8 mouse cellular contexts compared by ENCODE assay signal in the genomic region with DNA sequence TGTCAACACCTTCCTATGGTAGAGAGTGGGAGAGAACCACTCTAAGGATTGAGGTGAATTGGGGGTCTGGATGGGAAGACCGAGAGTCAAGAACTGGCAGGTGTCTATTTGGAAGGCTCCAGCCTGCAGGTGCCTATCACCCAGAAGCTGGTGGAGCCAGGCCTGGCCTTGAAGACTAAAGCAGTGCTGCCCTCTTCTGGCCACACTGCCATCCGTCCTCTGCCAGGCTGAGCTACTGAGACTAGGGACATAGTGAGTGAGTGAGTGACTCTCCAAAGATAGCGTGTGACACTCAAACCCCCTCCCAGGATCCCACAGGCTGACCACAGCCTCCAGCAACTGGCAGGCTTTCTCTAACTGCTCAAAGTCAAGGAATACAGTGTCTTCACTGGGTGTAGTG. TPM values are rescaled to one million over a fixed set of nuclear protein-coding genes. Genes with fewer than 3 reads are reported as not detected.
DNase-seq lines count a peak whose midpoint lies in the region; ATAC-seq and TF ChIP-seq lines count a peak whose summit lies in the region.

No protein-coding gene starts in this region.

- H3K4me2 ChIP-seq in forebrain, embryonic 16.5 days (ENCODE audit: low read length), result no peak overlapping the region
- no peak overlapping the region for H3K4me2 ChIP-seq in liver, embryonic 14.5 days (ENCODE audit: low read depth)
- no peak overlapping the region for H3K4me2 ChIP-seq in neural tube, embryonic 15.5 days

- H3K9ac ChIP-seq in forebrain, embryonic 16.5 days (replicated peaks; ENCODE audit: low read depth, low read length), result no peak overlapping the region
- H3K9ac ChIP-seq in liver, embryonic 14.5 days (replicated peaks), result no peak overlapping the region
- no peak overlapping the region for H3K9ac ChIP-seq in neural tube, embryonic 15.5 days (replicated peaks)

- H3K9me3 ChIP-seq in forebrain, embryonic 16.5 days (ENCODE audit: control insufficient read depth, low read length), result no peaks in the 10 kb centered on the region
- H3K9me3 ChIP-seq in liver, embryonic 14.5 days (ENCODE audit: control insufficient read depth, low read length), result no peaks in the 10 kb centered on the region
- H3K9me3 ChIP-seq in neural tube, embryonic 15.5 days (replicated peaks), result no peaks in the 10 kb centered on the region

- 21% methylated on average over 3 of the region's 3 CpGs for WGBS in forebrain, embryonic 16.5 days
- 23% methylated on average over 3 of the region's 3 CpGs for WGBS in kidney, adult 2 months
- WGBS in liver, embryonic 14.5 days (ENCODE audit: insufficient replicate concordance), result 9% methylated on average over 3 of the region's 3 CpGs
- 14% methylated on average over 3 of the region's 3 CpGs for WGBS in neural tube, embryonic 15.5 days

- peaks cover 16% of the 10 kb centered on the region for H3K4me1 ChIP-seq in forebrain, embryonic 16.5 days (replicated peaks; ENCODE audit: control insufficient read depth, insufficient read depth, low read length)
- H3K4me1 ChIP-seq in kidney, adult 2 months (ENCODE audit: control insufficient read depth, insufficient read depth, low read length), result no peaks in the 10 kb centered on the region
- H3K4me1 ChIP-seq in liver, embryonic 14.5 days (replicated peaks; ENCODE audit: control insufficient read depth in 2 of 2, insufficient read depth in 2 of 2, low read length in 1 of 2), result no peaks in the 10 kb centered on the region; a peak in 1 of 4 replicates
- H3K4me1 ChIP-seq in neural tube, embryonic 15.5 days, result peaks cover 33% of the 10 kb centered on the region

- no peak overlapping the region for H3K4me3 ChIP-seq in forebrain, embryonic 16.5 days (replicated peaks; ENCODE audit: low read length)
- no peak overlapping the region for H3K4me3 ChIP-seq in kidney, adult 2 months (ENCODE audit: insufficient read depth, low read depth, low read length)
- no peak overlapping the region for H3K4me3 ChIP-seq in liver, embryonic 14.5 days (ENCODE audit: insufficient read depth in 1 of 2, low read depth in 2 of 2, low read length in 2 of 2)
- H3K4me3 ChIP-seq in neural tube, embryonic 15.5 days (replicated peaks), result no peak overlapping the region

- peak; percentile 87 for TF ChIP-seq CTCF in kidney, adult 2 months (conservative IDR thresholded peaks at IDR 0.05; ENCODE audit: insufficient read depth, insufficient read length, low read depth, low read length)
- TF ChIP-seq CTCF in liver, embryonic 14.5 days (IDR thresholded peaks at IDR 0.05; ENCODE audit: low read depth), result peak; percentile 81

- DNase-seq in 3134 (ENCODE audit: extremely low read depth, insufficient read length, low spot score) (peak; percentile 47), ES-CJ7 (ENCODE audit: low read depth, low spot score) (peak; percentile 79)
- peak; percentile 44 for DNase-seq in cerebellum, adult 11 months
- DNase-seq in kidney, adult 2 months, result peak; percentile 78
- DNase-seq in liver, embryonic 14.5 days (ENCODE audit: low read depth in 3 of 3, low spot score in 3 of 3), result peak in 1 of 3 experiments; percentile 11
- peak; percentile 22 for DNase-seq in yolk sac, embryonic 10.5 days (ENCODE audit: low spot score)

- no peaks in the 10 kb centered on the region for H3K27me3 ChIP-seq in forebrain, embryonic 16.5 days (replicated peaks; ENCODE audit: control insufficient read depth, insufficient read depth, low read length)
- no peaks in the 10 kb centered on the region for H3K27me3 ChIP-seq in kidney, adult 2 months (replicated peaks; ENCODE audit: control insufficient read depth, insufficient read depth, low read length)
- H3K27me3 ChIP-seq in liver, embryonic 14.5 days (ENCODE audit: control insufficient read depth, insufficient read depth, low read length), result no peaks in the 10 kb centered on the region
- H3K27me3 ChIP-seq in neural tube, embryonic 15.5 days (replicated peaks), result 0 out of 2 replicates have a peak, but pooled peaks cover 3% of the 10 kb centered on the region

- peak; percentile 63 for ATAC-seq in forebrain, embryonic 16.5 days
- ATAC-seq in liver, embryonic 14.5 days (ENCODE audit: insufficient read depth), result no peak
- peak; percentile 43; the same call in 1 of the 2 replicates for ATAC-seq in neural tube, embryonic 15.5 days (ENCODE audit: low FRiP score)

- no peak for TF ChIP-seq POLR2A in kidney, adult 2 months (IDR thresholded peaks at IDR 0.05; ENCODE audit: low read depth, low read length)

- no peaks in the 10 kb centered on the region for H3K36me3 ChIP-seq in forebrain, embryonic 16.5 days (ENCODE audit: control insufficient read depth, insufficient read depth)
- no peaks in the 10 kb centered on the region for H3K36me3 ChIP-seq in kidney, adult 2 months (ENCODE audit: control insufficient read depth, insufficient read depth, low read length)
- no peaks in the 10 kb centered on the region for H3K36me3 ChIP-seq in liver, embryonic 14.5 days (replicated peaks; ENCODE audit: control insufficient read depth, insufficient read depth, low read depth)
- no peaks in the 10 kb centered on the region for H3K36me3 ChIP-seq in neural tube, embryonic 15.5 days

- H3K27ac ChIP-seq in forebrain, embryonic 16.5 days (ENCODE audit: low read length), result no peak overlapping the region
- H3K27ac ChIP-seq in kidney, adult 2 months (ENCODE audit: insufficient read depth, low read depth, low read length), result no peak overlapping the region
- no peak overlapping the region for H3K27ac ChIP-seq in liver, embryonic 14.5 days
- no peak overlapping the region for H3K27ac ChIP-seq in neural tube, embryonic 15.5 days (replicated peaks)

- no peak for TF ChIP-seq EP300 in liver, embryonic 14.5 days (IDR thresholded peaks at IDR 0.05; ENCODE audit: low read depth)

RNA-seq across cellular contexts. Expression of a gene that starts 17.0 kb away (rescaled TPM):
- not detected in 2 replicates for polyA plus RNA-seq in forebrain, embryonic 16.5 days (2015; fragmentation: Nextera tagmentation; extraction: Ambion mirVana)
- polyA plus RNA-seq in kidney, adult 2 months (2012; rRNA removed), result 1.8 and 2.0 TPM in 2 replicates
- polyA plus RNA-seq in liver, embryonic 14.5 days (2012; rRNA removed), result not detected in 2 replicates
- not detected in 2 replicates for polyA plus RNA-seq in liver, embryonic 14.5 days (2014; fragmentation: Nextera tagmentation; extraction: Ambion mirVana)
- polyA plus RNA-seq in neural tube, embryonic 15.5 days (2015; fragmentation: Nextera tagmentation; extraction: Ambion mirVana), result 0.28 and 0.40 TPM in 2 replicates

RNA-seq across cellular contexts. Expression of a gene that starts 17.3 kb away (rescaled TPM):
- polyA plus RNA-seq in forebrain, embryonic 16.5 days (2015; fragmentation: Nextera tagmentation; extraction: Ambion mirVana), result 7.2 and 8.0 TPM in 2 replicates
- 14.5 and 20.5 TPM in 2 replicates for polyA plus RNA-seq in kidney, adult 2 months (2012; rRNA removed)
- 0.16 and 0.19 TPM in 2 replicates for polyA plus RNA-seq in liver, embryonic 14.5 days (2012; rRNA removed)
- 0.08 and 0.32 TPM in 2 replicates for polyA plus RNA-seq in liver, embryonic 14.5 days (2014; fragmentation: Nextera tagmentation; extraction: Ambion mirVana)
- polyA plus RNA-seq in neural tube, embryonic 15.5 days (2015; fragmentation: Nextera tagmentation; extraction: Ambion mirVana), result 10.5 and 13.1 TPM in 2 replicates

RNA-seq across cellular contexts. Expression of a gene that starts 51.3 kb away (rescaled TPM):
- polyA plus RNA-seq in forebrain, embryonic 16.5 days (2015; fragmentation: Nextera tagmentation; extraction: Ambion mirVana), result 39.0 and 45.0 TPM in 2 replicates
- polyA plus RNA-seq in kidney, adult 2 months (2012; rRNA removed), result 0.72 and 1.2 TPM in 2 replicates
- polyA plus RNA-seq in liver, embryonic 14.5 days (2012; rRNA removed), result 0.58 and 0.77 TPM in 2 replicates
- 0.14 and 0.16 TPM in 2 replicates for polyA plus RNA-seq in liver, embryonic 14.5 days (2014; fragmentation: Nextera tagmentation; extraction: Ambion mirVana)
- 67.4 and 72.2 TPM in 2 replicates for polyA plus RNA-seq in neural tube, embryonic 15.5 days (2015; fragmentation: Nextera tagmentation; extraction: Ambion mirVana)

Comparison
In these comparisons a context has a peak if more than half of its experiments do, and no peak if none do; other contexts are left out.
1. RNA of a gene that starts 51.3 kb away (polyA plus RNA-seq): 67.4 to 72.2 TPM in neural tube, embryonic 15.5 days and 39.0 to 45.0 TPM in forebrain, embryonic 16.5 days; 0.72 to 1.2 TPM in kidney, adult 2 months and 0.14 to 0.77 TPM in liver, embryonic 14.5 days; every median in the first group is over 10 times any median in the second.